Mouse (Mus musculus) NIH3T3 (cell line): ENCODE data around the gene Wdr91.

Experiments used
- DNase-seq: peaks from one replicate; pipeline ENCODE4 v3.0.0-alpha.2; 2012; ENCODE audit warnings: low read depth

Gene Wdr91

GRCm38 (mm10) chr6:34910371-34911219 lies at the start of gene Wdr91:
Gene Wdr91, minus strand, starts transcription at chr6:34910876.
- peak; percentile 98 for DNase-seq

- peak; percentile 57 for DNase-seq
Observed at GRCm38 (mm10) chr6:34959131-34959530, 48.5 kb upstream of the Wdr91 start.

- DNase-seq: no peak
Observed at GRCm38 (mm10) chr6:34955862-34956241, 45.2 kb upstream of the Wdr91 start.

- peak; percentile 60 for DNase-seq
Observed at GRCm38 (mm10) chr6:34954926-34955861, 44.5 kb upstream of the Wdr91 start.

GRCm38 (mm10) chr6:34951956-34952667 lies 41.4 kb upstream of the Wdr91 start:
- no peak for DNase-seq

GRCm38 (mm10) chr6:34951518-34951917 lies 40.8 kb upstream of the Wdr91 start:
- DNase-seq: no peak

- no peak for DNase-seq
Observed at GRCm38 (mm10) chr6:34948461-34948860, 37.8 kb upstream of the Wdr91 start.

GRCm38 (mm10) chr6:34946486-34947079 lies 35.9 kb upstream of the Wdr91 start:
- DNase-seq: no peak

- no peak for DNase-seq
Observed at GRCm38 (mm10) chr6:34943499-34943898, 32.8 kb upstream of the Wdr91 start.

GRCm38 (mm10) chr6:34942446-34942845 lies 31.8 kb upstream of the Wdr91 start:
- no peak for DNase-seq

GRCm38 (mm10) chr6:34941496-34941895 lies 30.8 kb upstream of the Wdr91 start:
- DNase-seq: no peak

GRCm38 (mm10) chr6:34939451-34939850 lies 28.8 kb upstream of the Wdr91 start:
- DNase-seq: no peak

GRCm38 (mm10) chr6:34938929-34939325 lies 28.3 kb upstream of the Wdr91 start:
- no peak for DNase-seq

- no peak for DNase-seq
Observed at GRCm38 (mm10) chr6:34938280-34938928, 27.7 kb upstream of the Wdr91 start.

- no peak for DNase-seq
Observed at GRCm38 (mm10) chr6:34936743-34937142, 26.1 kb upstream of the Wdr91 start.

- no peak for DNase-seq
Observed at GRCm38 (mm10) chr6:34932633-34933032, 22.0 kb upstream of the Wdr91 start.

GRCm38 (mm10) chr6:34927594-34927993 lies 16.9 kb upstream of the Wdr91 start:
- DNase-seq: no peak

- peak; percentile 93 for DNase-seq
Observed at GRCm38 (mm10) chr6:34927156-34927555, 16.5 kb upstream of the Wdr91 start.

GRCm38 (mm10) chr6:34921941-34922340 lies 11.3 kb upstream of the Wdr91 start:
- peak; percentile 57 for DNase-seq

- DNase-seq: no peak
Observed at GRCm38 (mm10) chr6:34920631-34921030, 10.0 kb upstream of the Wdr91 start.

GRCm38 (mm10) chr6:34919956-34920355 lies 9.3 kb upstream of the Wdr91 start, which contains the start of gene Stra8:
Gene Stra8, plus strand, starts transcription at chr6:34920163.
- DNase-seq: no peak
